Mouse (Mus musculus) cerebellum, adult 9-10 months (tissue): Measurements from ENCODE around the gene Lect2.

Source experiments
- DNase-seq: peaks from one replicate; pipeline ENCODE4 v3.0.0; 2022

Gene Lect2

DNA sequence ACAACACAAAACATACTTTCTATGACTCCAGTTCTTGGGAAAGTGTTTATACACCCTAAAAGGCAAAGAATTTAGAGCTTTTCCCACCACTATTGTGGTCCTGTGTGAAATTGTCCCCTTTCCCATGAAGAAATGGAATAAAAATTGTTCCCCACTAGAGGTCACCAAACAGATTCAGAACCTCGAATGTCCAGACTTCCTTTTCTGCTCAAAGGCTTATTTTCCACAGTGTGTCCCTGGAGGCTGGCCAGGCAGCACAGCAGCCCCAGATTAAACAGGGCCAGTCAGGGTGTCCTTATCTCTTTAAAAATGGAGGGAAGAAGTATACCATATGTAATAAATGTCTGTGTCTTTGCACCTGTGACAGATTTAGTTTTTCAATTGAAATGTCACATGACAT, 7.7 kb upstream of the Lect2 start:
- DNase-seq = peak; percentile 38

DNA sequence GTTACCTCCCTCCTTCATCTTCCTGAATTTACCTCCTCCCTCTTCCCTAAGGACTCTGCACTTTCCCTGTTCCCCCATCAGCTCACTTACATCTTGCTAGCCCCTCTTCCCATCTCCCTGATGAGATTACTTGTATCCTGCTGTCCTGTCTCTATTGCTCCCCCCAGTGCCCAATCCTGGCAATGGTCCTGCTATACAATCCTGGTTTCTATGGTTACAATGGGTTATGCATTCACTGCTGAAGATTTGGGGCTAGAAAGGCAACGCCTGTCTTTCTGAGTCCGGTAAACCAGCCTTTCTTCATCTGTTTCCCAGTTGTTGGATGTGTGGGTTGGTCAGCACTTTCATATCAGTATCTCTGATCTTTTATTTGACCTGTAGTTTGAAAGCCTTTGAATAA, 6.1 kb upstream of the Lect2 start:
- DNase-seq = no peak

DNA sequence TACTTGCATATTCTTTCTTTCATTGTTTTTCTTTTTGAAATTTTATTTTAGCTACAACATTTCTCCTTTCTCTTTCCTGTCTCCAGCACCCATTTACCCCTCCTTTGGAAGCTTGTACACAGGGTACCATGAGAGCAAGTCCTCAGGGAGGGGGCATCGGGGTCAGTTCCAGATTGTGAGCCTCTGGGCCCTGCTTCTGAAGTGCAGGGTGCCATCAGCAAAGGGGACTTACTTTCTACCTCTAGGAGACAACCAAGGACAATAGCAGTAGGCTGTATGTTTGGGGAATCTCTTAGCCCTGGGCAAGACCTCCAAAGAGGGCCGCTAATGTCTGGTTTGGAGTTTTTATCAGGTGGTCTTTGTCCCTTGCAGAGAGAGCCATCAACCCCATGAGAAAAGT, 5.6 kb upstream of the Lect2 start:
- DNase-seq = no peak

DNA sequence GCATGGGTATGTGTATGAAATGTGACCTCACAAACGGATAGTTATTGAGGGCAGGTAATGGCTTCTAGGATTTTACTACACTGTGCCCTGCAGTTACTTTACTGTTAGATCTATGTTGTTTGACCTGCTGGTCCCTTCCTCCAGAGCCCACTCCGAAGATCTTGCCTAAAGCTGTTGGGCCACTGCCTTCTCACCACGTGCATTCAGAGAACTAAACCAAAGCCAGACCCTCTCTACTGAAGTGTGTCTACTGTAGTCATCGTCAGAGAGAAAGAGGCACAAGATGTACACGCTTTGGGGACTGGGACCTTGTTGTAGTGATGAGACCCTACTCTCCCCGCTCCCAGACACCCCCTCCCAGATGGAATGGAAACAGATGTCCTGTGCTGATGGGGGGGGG, 3.4 kb upstream of the Lect2 start:
- DNase-seq = no peak

DNA sequence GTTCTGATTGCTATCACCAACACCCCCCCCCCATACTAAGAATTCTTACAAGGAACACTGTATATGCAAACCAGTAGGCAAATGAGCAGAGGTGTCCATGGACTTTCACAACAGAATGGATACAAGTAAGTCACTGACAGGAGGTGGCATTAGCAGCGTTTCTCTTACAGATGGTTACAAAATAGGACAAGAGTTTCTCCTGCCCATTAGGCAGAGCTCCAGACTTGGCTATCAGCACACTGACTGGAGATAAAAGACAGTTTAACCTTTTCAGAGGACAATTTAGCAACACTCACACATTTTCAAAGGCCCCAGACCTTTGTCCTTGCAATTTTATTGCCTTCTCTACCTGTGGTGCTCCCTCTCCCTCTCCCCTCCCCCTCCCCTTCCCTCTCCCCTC, 2.3 kb upstream of the Lect2 start:
- peak; percentile 9 for DNase-seq

DNA sequence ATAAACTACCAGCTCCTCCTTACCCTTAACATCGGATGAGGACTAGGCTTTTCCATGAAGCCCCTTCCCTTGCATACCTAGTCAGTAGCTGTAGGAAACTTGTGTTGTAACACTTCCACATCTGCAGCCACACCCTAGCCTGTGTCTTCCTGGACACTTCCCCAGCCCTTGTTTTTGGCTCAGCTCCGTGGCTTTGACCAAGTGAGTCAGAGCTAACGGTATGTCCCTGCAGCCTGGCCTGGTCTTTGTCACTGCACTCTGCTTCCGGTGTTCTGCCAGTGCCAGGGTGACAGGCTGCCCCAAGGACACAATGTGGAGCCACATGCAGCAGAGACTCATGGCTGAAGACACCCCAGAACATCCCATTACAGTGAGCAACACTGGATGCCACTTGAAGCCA, 1.1 kb upstream of the Lect2 start:
- no peak for DNase-seq

DNA sequence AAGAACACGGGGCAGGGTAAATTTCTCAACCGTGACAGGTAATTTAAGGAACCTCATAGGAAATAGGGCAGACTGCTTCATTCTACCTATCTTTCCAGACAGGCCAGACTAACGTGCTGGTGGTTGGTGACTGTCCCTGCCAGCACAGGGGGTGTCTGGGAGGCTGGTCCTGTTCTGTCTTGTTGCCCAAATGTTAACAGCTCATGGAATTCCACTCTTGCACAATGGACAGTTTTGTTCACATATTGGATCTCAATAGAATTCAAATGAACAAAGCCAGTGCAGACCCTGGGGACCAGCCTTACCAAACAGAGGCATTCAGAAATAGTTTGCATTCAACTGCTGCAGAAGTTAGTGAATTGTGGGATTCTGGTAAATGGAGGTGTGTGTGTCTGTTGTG, 3.3 kb downstream of the Lect2 start:
- DNase-seq = no peak

DNA sequence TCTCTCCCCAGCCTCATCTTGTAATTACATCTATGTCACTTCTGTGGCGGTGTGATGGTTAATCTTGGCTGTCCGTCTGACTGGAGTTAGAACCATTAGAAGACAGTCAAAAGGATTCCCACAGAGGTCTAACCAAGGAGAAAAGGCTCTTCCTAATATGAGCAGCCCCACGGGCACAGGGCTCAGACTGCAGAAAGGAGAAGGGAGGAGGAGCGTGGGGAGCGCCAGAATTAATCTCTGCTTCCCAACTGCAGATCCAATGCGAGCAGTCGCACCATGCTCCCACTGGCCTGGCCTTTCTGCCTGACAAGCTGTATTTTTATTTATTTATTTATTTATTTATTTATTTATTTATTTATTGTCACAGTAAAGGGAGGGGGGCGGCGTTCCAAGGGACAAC, 4.5 kb downstream of the Lect2 start:
- DNase-seq = no peak

DNA sequence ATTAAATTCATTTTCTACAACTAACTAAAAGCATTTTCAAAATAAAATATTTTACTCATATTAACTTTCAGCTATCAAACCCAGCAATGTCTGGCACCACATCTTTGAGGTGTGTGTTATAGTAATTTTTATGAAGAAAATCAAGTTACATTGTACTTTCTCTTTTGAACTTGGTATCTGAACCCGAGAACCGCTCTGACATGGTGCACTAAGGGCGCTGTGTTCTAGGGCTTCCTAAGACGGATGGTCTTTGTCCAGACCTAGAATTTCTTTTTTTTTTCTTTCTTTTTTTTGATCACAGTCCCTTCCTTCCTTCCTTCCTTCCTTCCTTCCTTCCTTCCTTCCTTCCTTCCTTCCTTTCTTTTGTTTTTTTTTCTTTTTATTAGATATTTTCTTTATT, 8.5 kb downstream of the Lect2 start:
- no peak for DNase-seq

DNA sequence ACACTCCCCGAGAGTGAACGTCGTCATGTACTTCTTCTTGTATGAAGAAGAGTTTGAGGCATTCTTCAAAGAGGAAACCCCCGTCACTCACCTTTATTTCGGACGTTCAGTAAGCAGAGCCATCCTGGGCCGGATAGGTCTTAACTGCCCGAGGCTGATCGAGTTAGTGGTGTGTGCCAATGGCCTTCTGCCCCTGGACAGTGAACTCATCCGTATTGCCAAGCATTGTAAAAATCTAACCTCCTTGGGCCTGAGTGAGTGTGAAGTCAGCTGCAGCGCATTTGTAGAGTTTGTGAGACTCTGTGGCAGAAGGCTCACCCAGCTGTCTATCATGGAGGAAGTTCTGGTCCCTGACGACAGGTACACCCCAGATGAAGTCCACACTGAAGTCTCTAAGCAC, 11.3 kb downstream of the Lect2 start:
- no peak for DNase-seq

DNA sequence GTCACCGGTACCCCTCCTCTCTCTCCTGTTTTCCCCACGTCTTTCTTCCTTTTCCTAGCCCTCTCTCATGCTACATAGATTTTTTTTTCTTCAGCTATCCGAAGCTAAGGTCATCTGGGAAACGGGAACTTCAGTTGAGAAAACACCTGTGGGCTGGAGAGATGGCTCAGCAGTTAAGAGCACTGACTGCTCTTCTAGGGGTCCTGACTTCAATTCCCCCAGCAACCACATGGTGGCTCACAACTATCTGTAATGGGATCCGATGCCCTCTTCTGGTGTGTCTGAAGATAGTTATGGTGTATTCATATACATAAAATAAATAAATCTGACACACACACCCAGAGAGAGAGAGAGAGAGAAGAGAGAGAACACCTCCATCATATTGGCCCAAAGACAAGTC, 12.7 kb downstream of the Lect2 start:
- no peak for DNase-seq

DNA sequence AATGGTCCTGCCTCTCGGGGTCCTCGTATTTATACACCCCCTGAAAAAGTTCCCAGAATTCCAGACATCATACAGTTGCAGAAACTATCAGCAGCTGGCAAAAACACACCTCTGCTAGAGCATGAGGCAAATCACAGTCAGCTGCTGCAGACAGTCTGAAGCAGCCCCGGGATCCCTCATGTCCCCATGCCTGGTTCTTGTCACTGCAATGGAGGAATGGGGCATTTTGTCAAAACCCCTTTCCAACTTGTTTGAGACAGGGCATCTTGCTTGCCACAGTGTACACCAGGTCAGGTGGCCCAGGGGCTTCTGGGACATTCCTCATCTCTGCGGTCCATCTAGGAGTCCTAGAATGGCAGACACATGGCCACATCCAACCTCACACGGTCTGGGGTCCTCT, 13.4 kb downstream of the Lect2 start:
- DNase-seq = no peak

DNA sequence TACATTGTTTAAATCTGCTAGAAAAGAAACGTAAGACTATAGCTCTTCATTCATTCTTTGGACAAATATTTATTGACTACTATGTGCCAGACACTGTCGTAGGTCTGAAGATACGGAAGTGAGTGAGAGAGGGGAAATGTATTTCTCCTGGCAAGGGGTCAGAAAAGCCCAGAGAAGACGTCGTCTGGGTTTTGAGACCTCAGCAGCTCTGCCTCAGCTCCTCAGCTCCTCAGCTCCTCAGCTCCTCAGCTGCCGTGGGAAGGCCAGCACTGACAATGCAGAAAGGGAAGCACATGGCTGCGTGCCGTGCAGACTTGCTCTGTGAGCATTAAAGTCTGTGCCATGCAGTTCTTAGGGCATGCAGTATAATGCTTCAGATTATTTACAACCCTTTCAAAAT, 18.6 kb downstream of the Lect2 start:
- no peak for DNase-seq

DNA sequence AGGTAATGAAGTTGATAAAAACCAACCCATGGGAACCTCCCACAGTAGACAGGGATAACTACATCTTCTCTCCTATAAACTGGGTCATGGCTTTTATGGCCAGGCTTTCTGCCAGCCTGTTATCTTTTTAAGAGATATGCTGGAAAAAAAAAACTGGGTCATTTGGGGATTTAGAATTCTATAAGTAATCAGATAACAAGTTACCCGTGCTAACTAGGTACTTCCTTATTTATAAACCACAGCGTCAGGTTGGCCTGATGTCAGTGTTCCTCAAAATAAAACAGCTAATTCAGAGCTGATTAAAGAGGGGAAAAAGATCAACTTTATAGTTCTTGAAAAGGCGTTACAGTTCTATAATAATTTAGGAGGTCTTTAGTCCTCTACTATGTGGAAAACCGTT, 19.3 kb downstream of the Lect2 start:
- no peak for DNase-seq

DNA sequence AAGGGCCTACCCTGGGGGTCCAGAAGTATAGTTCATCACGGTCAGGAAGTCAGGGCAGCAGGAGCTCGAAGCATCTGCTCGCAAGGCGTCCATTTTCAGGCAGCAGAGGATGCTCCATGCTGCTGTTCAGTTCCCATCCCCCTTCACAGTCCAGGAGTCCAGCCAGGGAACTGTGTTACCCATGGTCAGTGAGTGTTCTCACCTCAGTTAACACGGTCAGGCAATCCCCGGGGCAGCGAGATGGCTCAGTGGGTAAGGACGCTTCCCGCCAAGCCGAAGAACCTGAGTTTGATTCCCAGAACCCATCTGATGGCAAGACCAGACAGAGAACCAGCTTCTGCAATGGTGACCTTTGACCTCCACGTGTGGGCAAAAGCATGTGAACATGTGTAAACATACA, 20.0 kb downstream of the Lect2 start:
- no peak for DNase-seq

DNA sequence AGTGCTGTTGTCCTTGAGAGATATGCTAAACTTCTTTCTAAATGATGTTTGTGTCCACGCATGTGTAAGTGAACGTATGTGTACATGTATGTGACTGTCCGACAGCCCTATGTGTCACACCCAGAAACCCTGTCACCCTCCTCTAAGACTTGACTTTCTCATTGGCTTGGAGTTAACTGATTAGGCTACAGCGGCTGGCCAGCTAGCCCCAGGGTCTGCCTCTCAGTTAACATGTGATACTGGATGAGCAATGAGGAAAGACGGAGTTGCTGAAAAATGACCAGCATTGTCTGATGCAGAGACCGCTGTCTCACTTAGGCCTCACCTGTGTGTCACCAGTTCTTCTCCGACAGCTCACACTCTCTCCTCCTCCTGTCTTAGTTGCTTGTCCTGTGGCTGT, 20.5 kb downstream of the Lect2 start:
- DNase-seq = no peak

DNA sequence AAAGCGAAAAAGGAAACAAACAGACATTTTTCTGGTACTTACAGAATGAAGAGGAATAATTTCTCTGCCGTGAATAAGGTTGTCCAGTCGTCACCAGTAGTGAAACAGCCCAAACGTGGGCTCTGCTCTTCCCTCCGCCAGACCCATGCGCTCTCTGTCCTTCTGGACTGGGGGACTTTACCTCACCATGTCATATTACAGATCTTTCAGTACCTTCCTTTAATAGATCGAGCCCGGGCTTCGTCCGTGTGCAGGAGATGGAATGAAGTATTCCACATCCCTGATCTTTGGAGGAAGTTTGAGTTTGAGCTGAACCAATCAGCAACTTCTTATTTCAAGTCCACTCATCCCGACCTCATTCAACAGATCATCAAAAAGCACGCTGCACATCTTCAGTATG, 21.4 kb downstream of the Lect2 start:
- no peak for DNase-seq

DNA sequence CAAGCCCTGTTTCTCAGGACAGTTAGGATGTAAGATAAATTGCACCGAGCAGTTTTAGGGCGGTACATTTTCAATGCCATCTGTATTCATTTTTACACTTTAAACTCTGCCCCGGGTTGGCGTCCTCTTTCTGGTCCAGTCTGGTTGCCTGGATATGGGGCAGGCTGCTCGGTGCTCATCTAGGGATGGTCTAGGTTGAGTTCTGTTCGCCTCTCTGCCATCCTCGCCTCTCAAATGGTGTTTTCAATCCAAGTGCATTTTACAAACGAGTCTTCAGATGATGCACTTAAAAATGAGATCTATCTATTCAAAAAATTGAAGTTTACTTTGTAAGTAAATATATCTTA, 25.5 kb downstream of the Lect2 start:
- no peak for DNase-seq

DNA sequence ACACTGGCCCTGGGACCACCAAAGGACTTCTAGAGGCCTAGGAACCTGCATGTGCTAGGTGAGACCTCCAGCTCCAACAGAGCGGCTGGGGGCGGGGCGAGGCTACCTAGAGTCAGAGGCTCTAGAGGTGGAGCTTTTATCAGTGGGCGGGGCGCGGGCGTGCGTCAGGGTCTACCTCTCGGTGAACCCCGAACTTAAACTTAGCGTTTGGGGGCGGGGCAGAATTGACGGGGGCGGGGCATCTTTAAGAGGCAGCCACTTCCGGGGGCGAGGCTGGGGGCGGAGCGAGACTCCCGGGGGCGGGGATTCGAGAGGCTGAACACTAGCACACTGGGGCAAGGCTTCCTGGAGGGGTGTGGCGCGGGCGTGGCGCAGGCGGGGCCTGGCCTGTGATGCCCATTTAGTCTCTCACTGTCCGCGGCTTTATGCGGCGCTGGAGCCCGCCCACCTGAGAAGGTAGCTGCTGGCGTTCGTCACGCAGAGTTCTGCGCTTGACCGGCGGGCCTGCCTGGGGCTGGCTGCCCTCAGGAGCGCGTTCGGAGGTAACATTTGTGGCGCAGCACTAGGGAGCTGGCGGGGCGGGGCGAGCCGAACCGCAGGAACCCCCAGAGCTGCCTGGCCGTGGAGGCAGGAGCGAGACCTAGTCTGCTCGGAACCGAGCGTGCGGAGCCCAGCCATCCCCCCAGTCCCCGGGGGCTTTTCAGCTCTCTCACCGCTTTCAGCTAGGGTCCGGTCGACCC, 26.1 kb downstream of the Lect2 start, which contains the start of gene Fbxl21:
Gene Fbxl21 (plus strand): TSS at position 392 of the 740 bp plus-strand sequence.
- peak; percentile 95 for DNase-seq

DNA sequence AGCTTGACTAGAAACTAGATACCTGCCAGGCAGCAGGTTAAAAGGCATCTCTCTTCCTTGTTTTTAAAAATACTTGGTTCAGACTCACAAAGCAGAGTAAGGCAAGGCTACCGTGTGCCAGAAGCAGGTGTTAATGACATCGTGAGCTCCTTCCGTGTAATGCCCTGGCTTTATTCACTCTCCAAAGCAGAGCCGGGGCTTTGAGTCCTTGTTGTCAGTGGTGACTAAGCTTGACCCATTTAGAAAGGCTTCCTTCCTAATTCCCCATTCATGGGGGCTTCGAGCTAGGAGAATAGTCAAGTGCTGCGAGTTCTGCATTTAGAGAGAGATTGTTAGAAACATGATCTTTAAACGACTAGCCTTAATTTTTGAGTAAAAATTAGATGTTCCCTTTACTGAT, 31.5 kb downstream of the Lect2 start:
- DNase-seq = no peak

DNA sequence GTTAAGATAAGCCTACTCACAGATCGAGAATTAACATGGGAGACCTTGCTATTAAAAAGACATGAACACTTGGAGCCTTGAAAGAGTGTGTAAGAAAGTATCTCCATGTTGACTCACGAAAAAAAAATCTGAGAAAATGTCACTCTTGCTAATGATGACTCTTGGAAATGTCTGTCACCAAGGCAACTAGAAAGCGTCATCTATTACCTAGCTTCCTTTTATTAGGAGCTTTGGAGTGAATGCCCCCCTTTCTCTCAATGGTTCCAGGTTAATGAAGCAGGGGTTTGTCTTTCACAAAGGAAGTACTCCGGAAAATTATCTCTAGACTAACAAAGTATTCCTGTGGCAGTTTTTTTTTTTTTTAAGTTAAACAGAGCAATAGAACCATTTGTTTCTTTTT, 32.0 kb downstream of the Lect2 start:
- no peak for DNase-seq

DNA sequence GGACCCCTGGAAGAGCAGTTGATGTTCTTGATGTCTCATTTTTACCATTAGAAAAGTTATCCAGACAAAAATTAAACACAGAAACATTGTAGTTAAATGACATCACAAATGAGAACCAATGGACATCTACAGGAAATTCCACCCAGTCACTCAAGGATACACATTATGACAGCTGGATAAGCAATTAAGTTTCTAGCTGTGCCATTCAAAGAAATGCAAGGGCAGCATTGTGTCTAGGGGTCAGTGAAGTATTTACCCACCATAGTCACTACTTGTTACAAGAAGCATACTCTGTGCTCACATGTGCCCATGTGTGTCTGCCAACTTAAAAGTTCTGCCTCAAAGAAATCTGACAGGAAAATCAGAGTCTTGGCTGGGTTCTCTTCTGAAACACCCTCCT, 34.7 kb downstream of the Lect2 start:
- no peak for DNase-seq

DNA sequence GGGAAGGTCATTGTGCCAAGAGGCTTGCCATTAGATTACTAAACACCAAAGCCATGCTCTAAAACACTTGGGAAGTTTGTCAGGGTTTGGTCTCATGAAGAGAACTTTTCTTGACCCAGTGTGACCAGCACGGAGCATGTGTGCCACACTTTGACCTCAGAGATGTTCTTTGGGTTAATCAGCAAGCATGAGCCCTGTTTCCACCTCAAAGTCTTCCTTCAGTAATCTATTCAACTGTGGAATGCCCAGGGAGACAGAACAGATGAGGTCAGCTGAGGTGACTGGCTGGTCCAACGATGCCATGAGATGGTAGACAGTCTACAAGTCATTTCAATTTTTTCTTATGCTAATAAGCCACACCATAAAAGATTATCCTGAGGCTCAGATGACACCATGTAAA, 38.5 kb downstream of the Lect2 start:
- no peak for DNase-seq

DNA sequence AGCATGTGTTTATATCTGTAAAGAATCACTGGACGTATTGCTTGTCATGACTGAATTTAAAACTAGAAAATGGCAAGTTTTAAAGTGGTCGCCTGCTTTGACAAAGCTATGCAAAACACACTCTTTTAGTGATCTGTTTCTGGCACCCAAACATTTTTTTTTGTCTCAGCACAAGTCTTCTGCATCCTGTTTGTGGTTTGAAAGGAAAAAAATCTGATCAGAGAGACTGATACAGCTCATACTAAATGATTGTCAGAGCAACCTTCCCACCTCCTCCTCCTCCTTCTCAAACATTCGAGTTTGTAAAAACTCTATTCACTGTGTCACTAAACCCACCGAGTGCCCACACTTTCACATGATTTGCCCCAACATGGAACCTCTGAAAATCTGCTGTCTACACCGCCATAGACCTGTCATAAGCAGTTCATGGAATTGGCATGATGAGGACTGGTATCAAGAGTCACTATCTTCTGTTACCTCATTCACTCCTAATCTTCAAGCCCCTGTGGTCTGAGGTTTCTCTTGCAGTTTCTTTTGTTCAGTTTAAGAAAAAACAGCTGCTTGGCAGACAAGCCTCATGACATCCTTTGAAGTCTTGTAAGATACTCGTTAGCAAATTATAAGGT, 41.3 kb downstream of the Lect2 start:
- no peak for DNase-seq

DNA sequence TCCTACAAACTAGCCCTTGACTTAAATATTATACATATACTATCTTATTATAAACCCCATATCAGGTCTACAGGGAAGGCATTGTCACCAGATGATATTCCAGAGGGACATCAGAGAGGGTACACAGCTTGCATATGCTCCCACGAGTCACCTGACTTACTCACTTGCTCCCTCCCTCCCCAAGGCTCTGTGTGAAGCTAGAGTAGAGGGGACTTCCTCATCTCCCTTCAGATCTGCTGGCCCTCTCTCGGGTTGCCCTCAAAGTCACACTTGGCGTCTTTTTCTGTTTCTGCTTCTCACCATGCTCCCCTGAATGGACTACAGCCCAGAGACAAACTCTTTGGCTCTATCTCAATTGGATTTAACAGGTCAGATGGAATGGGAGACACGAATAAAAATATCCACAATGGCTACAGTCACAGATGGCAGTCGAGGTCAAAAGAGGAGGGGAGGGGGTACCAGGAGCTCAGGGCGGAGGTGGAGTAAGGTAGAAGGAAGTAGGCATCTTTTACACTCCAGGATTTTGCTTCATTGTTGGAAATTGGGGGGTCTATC, 46.4 kb downstream of the Lect2 start:
- peak; percentile 54 for DNase-seq
